Mouse (Mus musculus): Measurements from ENCODE around the gene Bves.

GRCm38 (mm10) chr10:45311624-45312023 lies 23.9 kb upstream of the Bves start:
- no peak for TF ChIP-seq POLR2A (IDR thresholded peaks at IDR 0.05; ENCODE audit: control insufficient read depth, extremely low read depth, insufficient read depth, low read length, poor library complexity)
- no peak for TF ChIP-seq CTCF (IDR thresholded peaks at IDR 0.05; ENCODE audit: borderline replicate concordance, control insufficient read depth, extremely low read depth, insufficient read depth, low read length, poor library complexity)
